ENCODE assay signal across 8 mouse cellular contexts in genomic region chr4:41118706-41119292, GRCm38 (mm10). TPM values are rescaled to one million over a fixed set of nuclear protein-coding genes. Genes with fewer than 3 reads are reported as not detected.
A peak's percentile ranks its signal among the peaks of the same experiment; 100 is the strongest.
DNase-seq lines count a peak whose midpoint lies in the region; ATAC-seq and TF ChIP-seq lines count a peak whose summit lies in the region.

No protein-coding gene starts in this region.

- TF ChIP-seq CTCF in brain, embryonic 14.5 days (IDR thresholded peaks at IDR 0.05; ENCODE audit: borderline replicate concordance, extremely low read depth, insufficient read depth, insufficient read length) = peak; percentile 77
- TF ChIP-seq CTCF in gastrocnemius, adult 2 months (IDR thresholded peaks at IDR 0.05) = peak; percentile 88

- peaks cover 11% of the 10 kb centered on the region for H3K4me1 ChIP-seq in liver, embryonic 15.5 days (replicated peaks)

- no peak overlapping the region for H3K9ac ChIP-seq in liver, embryonic 15.5 days

- 0 out of 2 replicates have a peak, but pooled peaks have one; percentile 23 for ATAC-seq in liver, embryonic 15.5 days (ENCODE audit: insufficient read depth)
- no peak for ATAC-seq in activated CD4-positive, CD25-positive, alpha-beta regulatory T cell, adult 4 months

- H3K36me3 ChIP-seq in liver, embryonic 15.5 days (replicated peaks) = peaks cover 68% of the 10 kb centered on the region

- H3K27me3 ChIP-seq in liver, embryonic 15.5 days = no peaks in the 10 kb centered on the region

- no peak overlapping the region for H3K27ac ChIP-seq in gastrocnemius, adult 2 months
- no peak overlapping the region for H3K27ac ChIP-seq in liver, embryonic 15.5 days (replicated peaks)

- DNase-seq in 3T3-L1 (ENCODE audit: low read depth, low spot score) = peak; percentile 83
- DNase-seq in B cell, adult 2 months = peak; percentile 80 to 81
- peak; percentile 71 for DNase-seq in brain, embryonic 14.5 days (ENCODE audit: low read depth)
- peak; percentile 78 for DNase-seq in gastrocnemius, adult 2 months
- DNase-seq in kidney, adult 9 months = peak; percentile 70
- peak; percentile 83 for DNase-seq in retina, embryonic 14.5 days (ENCODE audit: low spot score)

- H3K4me2 ChIP-seq in liver, embryonic 15.5 days = no peak overlapping the region

- H3K9me3 ChIP-seq in liver, embryonic 15.5 days (replicated peaks) = no peaks in the 10 kb centered on the region

- WGBS in liver, embryonic 15.5 days (ENCODE audit: insufficient replicate concordance) = 67% methylated on average over 11 of the region's 11 CpGs

- no peak for TF ChIP-seq POLR2A in brain, embryonic 14.5 days (IDR thresholded peaks at IDR 0.05; ENCODE audit: borderline replicate concordance, extremely low read depth, insufficient read depth, insufficient read length, poor library complexity, severe bottlenecking)

- no peak overlapping the region for H3K4me3 ChIP-seq in gastrocnemius, adult 2 months
- no peak overlapping the region for H3K4me3 ChIP-seq in liver, embryonic 15.5 days (replicated peaks)

- intact Hi-C loops in gastrocnemius, adult 2 months (cut with DNase I) = loop anchor here (1.0 kb wide), 1 partner anchor 68 kb away; no protein-coding TSS in a partner anchor

RNA-seq across cellular contexts. Expression of gene Nol6, which starts 5.5 kb away (rescaled TPM):
- polyA plus RNA-seq in brain, embryonic 14.5 days (2012; rRNA removed) = 51.5 and 57.4 TPM in 2 replicates
- total RNA-seq in gastrocnemius, adult 2 months (2021) = 10 to 100 TPM; 13.9 to 17.5 TPM
- polyA plus RNA-seq in liver, embryonic 15.5 days (2015; fragmentation: Nextera tagmentation; extraction: Ambion mirVana) = 9.2 and 9.7 TPM in 2 replicates
- 10 to 100 TPM; 11.8 to 19.0 TPM for polyA plus RNA-seq in activated CD4-positive, CD25-positive, alpha-beta regulatory T cell, adult 4 months (2017; shearing (Covaris generic))

RNA-seq across cellular contexts. Expression of gene Ube2r2, which starts 16.7 kb away (rescaled TPM):
- polyA plus RNA-seq in brain, embryonic 14.5 days (2012; rRNA removed) = 139 and 175 TPM in 2 replicates
- total RNA-seq in gastrocnemius, adult 2 months (2021) = 100 to 1,000 TPM; 152 to 193 TPM
- 45.4 and 47.8 TPM in 2 replicates for polyA plus RNA-seq in liver, embryonic 15.5 days (2015; fragmentation: Nextera tagmentation; extraction: Ambion mirVana)
- polyA plus RNA-seq in activated CD4-positive, CD25-positive, alpha-beta regulatory T cell, adult 4 months (2017; shearing (Covaris generic)) = 10 to 100 TPM; 25.6 to 25.8 TPM

RNA-seq across cellular contexts. Expression of gene Aqp3, which starts 20.8 kb away (rescaled TPM):
- 1.4 and 4.3 TPM in 2 replicates for polyA plus RNA-seq in brain, embryonic 14.5 days (2012; rRNA removed)
- not detected for total RNA-seq in gastrocnemius, adult 2 months (2021)
- 12.3 and 12.8 TPM in 2 replicates for polyA plus RNA-seq in liver, embryonic 15.5 days (2015; fragmentation: Nextera tagmentation; extraction: Ambion mirVana)
- polyA plus RNA-seq in activated CD4-positive, CD25-positive, alpha-beta regulatory T cell, adult 4 months (2017; shearing (Covaris generic)) = 10 to 100 TPM; 22.7 to 27.5 TPM
